Mouse (Mus musculus): ENCODE results near the gene Ifrd1.

Gene Ifrd1

DNA sequence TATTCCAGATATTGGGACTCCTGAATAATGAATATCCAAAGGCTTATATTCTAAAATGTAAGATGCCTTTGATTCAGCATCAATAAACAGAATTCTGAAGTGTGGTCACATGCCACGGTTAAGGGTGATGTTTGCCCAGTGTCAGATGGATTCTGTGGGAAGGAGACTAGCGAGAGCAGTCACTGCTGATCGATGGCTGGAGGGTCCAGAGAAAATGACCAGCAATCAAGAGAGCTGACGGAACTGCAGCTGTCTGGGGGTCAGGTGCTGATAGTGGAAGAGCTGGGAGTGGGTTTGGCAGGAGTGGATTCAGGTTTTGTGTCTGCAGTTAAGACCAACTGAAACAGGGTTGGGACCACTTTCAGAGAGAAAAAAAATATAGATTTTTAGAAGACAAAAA is 5.1 kb downstream of the Ifrd1 start:
- no peak for DNase-seq (ENCODE audit: low spot score in 2 of 2)

DNA sequence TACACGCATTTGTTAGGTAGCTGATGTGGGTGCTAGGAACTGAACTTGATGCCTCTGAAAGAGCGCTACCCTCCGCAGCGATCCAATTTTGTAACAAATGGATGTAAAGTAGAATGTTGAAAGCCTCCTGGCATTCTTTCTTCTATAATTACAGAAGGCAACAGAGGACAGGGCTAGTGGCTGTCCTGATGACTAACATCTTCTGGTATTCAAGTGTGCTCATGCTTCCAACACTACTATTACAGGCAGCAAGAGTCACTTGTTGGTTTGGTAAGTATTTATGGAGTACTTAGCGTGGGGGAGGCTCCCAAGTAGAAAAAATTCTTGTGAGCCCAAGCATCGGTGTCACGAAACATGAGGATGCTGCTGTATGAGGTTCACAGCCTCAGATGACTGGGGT is 9.1 kb downstream of the Ifrd1 start:
- DNase-seq (ENCODE audit: low spot score in 2 of 2), result no peak

DNA sequence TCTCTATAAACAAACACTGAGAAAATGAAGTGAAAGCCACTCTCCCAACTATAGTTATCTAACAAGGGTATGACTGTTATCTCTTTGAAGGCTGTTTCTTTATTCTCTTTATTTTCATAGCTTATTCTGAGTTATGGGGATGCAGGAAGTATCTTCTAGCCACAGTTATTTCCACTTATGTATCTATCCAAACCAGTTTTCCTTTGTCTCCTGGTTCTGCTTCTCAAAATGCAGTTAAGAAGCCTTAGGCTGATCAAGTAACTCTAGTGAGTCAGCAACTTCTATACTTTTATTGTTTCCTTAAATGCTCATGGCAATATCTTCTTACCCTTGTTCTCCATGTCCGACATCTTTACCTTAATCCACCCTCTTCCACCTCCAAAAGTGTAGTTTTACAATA is 16.1 kb downstream of the Ifrd1 start:
- no peak for DNase-seq (ENCODE audit: low spot score in 2 of 2)

DNA sequence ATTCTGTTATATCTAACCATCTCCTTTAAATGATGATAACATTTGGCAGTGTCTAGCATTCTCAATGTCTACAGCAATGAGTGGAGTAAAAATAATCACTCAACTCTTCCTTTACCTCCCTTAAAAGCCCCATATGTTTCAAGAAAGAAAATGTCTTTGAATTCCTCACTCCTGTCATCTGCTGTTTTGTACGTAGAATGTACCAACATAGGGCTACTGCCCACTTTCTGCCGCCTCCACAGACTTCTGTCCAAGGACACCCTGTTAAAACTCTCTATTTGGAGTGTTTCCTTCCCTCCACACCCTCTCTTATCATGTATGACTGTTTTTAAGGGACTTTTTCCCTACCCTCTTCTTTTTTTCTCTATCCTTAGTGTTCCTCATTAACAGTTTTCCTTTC is 16.7 kb downstream of the Ifrd1 start:
- no peak for DNase-seq (ENCODE audit: low spot score in 2 of 2)

DNA sequence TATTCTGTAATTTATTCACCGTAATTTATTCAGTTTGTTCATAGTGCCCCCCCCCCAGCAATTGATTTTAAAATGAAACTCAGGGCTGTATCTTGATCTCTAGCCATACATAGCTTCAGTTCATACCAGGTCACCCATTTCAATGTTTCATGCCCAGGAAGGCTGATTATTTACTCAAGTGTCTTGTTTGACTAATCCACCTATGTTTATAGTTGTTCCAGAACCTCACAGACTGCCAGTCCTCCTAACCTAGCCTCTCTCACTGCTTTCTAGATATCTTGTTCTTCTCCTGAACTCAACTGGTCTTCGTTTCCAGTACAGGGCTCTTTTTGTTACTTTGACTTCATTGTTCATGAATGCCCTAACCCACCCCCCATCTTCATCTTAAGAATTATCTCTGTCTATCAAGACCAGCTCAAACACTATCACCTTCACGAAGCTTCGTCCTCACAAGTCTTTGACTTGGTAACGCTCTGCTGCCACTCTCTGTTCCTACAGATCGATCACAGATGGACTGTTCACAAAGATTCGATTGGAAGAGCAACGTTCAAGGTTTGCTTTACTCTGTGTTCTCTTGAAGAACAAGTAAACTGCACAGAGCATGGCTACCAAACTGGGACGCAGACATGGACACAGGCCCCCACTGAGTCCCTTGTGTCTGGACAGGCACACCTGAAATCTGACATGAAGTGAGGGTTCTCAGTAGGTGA is 24.0 kb downstream of the Ifrd1 start:
- no peak for DNase-seq (ENCODE audit: low spot score in 2 of 2)

DNA sequence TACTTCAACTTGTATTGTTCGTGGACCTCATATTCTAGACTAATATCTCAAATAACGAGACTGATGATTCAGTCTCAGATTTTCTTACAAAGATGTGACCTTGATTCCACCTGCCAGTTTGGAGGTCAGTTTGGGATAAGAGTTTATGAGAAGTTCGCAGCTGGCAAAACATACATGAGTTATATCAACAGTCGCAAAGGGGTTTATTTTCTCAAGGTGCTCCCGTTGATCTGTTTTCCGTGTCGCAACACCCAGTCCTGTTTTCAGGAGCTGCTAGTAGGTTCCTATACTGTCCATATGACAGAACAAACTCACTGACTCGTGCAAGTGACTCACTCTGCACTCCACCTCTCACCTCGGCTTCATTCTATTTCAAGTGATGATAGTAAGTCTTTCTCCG is 24.6 kb downstream of the Ifrd1 start:
- peak in 1 of 2 experiments; percentile 23 for DNase-seq (ENCODE audit: low spot score in 2 of 2)

DNA sequence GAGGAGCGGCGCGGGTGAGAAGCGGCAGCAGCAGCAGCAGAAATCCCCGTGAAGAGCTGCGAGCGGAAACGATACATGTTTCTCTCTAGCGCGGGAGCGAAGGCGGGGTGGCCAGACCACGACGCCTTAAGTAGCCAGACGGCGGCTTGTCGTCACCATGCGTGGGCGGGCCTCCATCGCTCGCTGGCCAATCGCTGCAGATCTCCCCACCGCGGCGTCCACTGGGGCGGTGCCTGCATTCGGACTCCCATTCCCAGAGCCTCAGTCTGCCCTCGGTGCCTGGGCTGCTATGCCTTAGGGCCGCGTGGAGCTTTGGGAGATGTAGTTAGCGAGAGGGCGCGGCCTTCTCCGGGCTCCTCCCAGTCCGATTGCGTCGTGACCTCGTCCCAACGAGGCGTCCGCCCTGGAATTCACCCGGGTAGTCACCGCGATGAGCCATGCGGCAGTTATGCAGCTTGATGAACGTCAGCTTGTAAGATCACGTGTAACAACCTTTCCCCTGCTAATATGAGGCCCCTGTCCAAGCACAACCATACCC is 25.2 kb downstream of the Ifrd1 start:
- peak; percentile 99 for DNase-seq (ENCODE audit: low spot score in 2 of 2)

DNA sequence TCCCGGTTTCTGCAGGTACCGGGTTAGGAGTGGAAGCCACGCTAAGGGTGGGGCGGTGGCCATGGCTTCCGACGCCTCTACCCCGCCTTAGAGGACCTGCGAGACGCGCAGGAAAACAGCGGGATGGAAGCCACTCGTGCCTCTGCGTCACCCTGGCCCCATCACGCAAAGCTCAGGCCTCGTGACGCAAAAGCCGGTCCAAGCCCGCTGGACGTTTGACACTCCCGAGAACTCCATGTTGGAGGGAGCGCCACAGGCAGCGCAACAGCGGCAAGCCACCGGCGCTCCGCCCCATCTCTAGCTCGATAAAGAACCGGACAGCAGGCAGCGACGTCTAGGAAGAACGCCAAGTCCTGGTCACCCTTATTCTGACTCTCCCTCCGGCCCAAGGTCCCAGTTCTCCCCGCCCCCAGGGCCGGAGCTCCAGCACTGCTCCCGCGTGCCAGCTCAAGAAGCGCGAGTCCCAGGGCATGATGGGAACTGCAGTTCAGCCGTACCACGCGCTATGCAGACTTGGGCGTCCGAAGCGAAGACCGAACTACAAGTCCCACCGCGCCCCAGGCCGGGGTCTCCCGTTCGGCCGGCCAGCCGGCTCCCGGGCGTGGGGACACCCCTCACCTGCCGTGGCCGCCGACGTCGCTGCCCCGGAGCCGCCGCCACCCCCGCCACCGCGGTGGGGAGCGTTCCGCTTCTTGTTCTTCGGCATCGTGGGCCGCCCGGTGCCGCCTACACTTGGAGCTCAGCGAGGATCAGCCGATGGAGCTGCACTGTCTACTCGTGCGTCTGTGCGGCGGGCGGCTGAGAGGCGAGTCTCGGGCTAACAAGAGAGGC is 25.8 kb downstream of the Ifrd1 start:
- DNase-seq (ENCODE audit: low spot score in 2 of 2), result peak; percentile 97 to 98

DNA sequence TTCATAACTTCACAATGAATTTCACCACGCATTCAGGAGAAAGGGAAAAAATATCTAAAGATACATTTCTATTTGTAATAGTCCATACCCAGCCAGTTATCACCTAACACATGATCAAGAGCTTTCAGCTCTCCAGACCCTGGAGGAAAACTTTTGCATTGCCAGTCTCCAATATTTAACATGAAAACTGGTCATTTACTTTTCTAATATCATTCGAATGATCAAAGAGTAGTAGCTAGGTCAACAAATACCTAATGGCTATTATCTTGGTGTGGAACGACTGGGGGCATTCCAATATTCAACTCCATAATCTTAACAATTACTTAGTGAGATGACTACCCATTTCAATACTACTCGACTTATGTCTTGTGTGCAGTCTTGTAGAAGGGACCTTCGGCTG is 26.7 kb downstream of the Ifrd1 start:
- DNase-seq (ENCODE audit: low spot score in 2 of 2), result no peak

DNA sequence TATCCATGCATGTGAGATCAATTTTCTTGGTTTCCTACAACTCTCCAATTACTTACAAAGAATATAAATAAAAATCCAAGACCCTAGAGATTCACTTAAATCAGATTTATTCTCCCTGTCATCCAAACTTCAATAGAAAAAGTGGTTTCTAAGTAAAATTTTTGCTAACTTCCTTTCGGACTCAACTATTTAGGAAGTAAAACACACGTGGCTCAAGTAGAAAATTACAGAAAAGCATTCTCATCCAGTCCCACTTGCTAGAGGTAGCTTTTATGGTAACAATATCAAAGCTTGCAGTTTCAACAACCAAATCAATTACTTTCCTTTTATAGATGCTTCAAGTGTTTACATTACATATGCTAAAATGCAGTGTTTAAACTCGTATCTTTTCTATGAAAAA is 27.4 kb downstream of the Ifrd1 start:
- DNase-seq (ENCODE audit: low spot score in 2 of 2), result no peak

DNA sequence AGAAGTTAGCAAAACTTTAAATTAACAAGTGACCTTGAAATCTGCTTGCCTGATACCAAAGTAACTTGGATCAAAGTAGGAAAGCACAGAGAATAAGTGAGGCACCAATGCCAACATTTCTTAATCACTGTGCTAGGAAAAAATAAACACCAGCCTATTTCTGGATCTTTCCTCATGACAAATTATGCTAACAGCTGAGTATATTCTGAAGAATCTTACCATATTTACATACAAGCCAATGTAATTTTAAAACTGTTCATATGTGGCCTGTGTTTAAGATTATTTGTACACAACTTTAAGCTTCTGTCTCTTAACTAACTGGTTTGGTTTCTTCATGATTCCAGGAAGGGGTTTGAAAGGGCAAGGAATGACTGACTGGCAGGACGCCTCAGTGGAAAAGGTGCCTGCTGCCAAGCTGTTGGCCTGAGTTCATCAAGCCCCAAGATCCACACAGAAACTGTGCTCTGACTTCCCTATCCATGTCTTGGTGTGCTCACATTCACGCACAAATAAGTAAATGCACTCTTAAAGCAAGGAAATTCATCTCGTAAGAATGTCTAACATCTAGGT is 28.2 kb downstream of the Ifrd1 start:
- DNase-seq (ENCODE audit: low spot score in 2 of 2), result peak in 1 of 2 experiments; percentile 57

DNA sequence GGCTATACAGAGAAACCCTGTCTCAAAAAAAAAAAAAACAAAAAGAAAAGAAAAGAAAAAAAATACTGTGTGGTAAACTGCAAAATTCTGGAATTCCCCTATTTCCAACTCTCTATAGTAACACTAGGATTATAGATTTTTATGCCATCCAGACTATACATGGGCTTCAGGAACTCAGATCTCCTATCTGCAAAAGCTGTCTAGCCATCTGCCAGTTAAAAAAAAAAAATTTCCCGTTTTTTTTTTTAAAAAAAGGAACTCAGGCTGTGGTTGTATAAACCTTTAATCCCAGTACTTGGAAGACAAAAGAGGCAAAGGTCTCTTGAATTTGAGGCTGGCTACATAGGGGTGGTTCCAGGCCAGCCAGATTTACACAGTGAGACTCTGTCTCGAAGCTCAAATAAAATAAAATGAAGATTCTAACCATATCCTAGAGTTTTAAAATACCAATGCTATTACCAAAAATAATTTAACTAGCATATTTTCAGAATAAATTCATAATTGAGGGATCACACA is 29.8 kb downstream of the Ifrd1 start:
- DNase-seq (ENCODE audit: low spot score in 2 of 2), result no peak

DNA sequence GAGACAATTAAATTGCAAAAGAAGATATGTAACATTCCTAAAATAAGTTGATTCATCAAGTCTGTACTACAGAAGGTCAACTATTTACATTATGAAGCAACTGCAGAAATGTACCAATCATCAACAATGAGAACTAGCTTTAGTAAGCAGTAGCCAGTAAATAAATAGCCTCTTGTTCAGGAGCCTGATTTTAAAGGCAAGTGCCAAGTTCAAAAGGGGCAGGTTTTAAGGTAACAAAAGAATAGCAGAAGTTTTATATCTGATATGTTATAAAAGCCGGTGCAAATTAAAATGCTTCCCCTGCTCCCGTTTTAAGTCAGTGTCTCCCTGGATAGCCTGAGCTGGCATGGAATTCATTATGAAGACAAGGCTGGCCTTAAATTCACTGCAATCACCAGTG is 30.5 kb downstream of the Ifrd1 start:
- no peak for DNase-seq (ENCODE audit: low spot score in 2 of 2)

DNA sequence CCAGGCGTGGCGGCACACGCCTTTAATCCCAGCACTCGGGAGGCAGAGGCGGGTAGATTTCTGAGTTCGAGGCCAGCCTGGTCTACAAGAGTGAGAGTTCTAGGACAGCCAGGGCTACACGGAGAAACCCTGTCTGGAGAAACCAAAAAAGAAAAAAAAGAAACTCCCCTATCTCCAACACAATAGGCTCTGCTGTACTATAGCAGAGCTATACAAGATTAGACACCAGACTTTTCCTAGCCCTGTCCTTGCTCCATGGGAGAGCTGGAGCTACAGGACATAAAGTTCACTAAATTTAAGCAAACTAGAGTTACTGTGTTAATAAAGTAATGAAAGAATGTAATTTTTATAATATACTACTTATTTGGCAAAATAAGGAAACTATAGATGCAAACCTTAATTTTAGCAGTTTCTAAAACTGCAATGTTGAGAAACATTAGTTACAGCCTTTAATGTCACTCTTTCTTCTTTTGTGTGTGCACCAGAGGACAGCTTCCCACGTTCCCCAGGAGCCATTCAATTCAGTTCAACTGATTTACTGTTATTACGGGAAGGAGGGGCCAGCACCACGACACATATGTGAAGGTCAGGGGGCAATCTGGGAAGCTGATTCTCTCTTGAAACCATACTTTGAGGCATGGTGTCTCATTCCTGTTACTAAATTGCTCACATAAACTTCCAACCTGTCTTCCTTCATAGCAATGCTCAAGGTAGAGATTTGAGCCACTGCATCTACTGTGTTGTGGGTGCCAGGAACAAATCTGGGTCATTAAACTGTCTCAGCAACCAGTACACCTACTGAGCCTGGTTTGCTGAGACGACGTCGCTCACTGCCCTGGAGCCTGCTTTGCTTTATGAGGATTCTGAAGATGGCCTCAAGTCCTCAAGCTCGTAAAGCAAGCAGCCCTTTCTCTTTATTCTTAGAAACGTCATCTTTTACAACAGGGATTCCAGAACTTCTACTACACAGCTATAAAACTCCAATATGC is 33.1 kb downstream of the Ifrd1 start:
- DNase-seq (ENCODE audit: low spot score in 2 of 2), result no peak

DNA sequence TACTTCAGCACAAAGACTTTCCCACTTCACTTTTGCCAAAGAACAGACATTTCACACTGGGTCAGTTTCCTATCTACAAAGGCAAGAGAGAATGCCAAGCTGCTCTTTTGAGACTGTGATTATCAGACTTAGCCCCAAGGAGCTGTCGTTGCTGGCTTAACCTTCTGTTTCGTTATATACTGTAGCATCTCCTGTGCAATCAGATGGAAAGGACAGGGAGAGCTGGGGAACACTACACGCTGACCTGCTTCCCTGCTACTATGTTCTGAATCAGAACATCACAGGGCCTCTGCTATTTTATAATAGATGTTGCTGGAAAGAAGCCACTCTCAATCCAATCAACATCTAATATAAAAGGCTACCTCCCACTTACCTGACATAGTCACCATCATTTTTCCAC is 39.3 kb downstream of the Ifrd1 start:
- no peak for DNase-seq (ENCODE audit: low spot score in 2 of 2)

DNA sequence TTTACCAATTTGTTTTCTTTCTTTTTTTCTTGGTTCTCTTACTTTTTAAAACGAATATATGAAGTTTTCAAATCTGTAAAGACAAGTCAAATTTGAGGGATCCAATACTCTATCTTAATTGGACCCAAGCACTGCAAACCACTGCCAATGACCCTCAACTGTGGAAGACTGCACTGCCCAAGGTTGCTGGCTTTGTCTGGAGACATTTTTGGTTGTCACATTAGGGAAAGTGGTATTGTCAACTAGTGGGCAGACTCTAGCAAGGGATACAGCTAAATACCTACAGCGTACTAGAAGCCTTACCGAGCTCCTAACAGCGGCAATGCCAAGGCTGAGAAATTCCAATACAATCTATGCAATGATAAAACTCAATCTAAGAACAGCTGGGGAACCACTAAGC is 40.4 kb downstream of the Ifrd1 start:
- DNase-seq (ENCODE audit: low spot score in 2 of 2), result no peak

DNA sequence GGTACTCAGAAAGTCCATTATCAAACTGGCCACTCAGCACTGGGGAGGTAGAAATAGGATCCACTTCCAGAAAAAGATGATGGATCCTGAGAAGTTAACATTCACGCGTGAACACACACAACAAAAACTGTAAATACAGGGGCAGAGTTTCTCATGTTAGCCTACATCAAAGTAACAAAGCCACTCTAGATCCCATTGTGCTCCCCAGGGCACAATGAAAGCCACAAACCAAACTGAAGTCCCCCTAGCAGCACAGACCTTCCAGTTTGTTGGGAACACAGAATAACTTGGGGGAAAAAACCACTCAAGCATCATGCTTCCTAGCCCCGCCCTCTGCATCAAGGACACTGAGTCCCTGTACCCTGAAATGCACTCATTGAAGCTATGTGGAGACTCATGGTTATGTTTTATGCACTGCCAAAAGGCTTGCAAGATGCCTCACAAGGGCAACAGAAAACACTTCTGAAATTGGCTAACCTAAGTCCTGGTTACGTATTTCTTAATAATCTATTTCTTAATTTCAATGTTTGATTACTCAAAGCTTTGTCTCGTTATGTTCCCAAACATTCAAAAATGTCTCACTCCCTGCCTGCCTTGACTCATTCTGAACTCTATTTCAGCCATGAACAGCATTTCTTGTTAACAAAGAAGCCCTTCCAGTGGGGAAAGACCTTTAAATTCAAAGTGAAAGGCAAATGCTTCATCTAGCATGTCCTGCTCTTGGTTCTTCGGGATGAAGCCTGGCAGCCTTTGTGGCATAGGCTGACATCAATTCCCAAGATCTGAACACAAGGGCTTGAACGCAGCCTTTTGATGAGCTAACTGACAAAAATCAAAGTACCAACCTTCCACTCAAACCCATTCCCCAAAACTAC is 45.9 kb downstream of the Ifrd1 start:
- no peak for DNase-seq (ENCODE audit: low spot score in 2 of 2)

DNA sequence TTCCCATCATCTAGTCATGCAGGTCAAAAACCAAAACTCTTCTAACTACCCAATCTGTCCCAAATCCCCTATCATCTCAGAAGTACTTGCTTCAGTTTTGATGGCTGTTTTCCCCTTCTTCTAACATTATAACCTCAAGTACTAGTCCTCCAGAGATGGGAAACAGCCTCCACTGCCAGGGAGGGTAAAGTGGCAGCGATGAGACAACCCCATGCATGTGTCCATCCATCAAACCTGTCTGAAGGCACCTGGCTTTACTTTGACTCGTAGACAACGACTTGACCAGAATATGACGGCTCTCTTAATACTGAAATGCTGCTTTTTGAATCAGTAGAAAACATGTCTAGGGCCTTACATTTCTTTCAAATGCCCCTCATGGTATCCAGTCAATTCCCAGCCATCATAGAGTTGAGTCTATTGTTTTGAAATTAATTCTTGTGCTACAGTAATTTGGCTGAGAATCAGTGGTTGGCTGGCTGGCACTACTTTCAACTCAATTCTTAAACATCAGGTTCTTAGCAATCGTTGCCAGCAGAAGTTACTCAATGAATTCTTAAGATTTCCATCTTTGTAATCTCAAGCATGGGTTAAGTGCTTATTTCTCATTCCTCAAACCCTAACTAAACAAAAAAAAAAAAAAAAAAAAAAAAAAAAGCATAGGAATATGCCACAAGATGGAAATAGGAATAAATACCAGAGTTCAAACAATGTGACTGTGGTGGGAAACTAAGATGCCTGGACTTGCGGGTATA is 47.6 kb downstream of the Ifrd1 start:
- DNase-seq (ENCODE audit: low spot score in 2 of 2), result no peak

DNA sequence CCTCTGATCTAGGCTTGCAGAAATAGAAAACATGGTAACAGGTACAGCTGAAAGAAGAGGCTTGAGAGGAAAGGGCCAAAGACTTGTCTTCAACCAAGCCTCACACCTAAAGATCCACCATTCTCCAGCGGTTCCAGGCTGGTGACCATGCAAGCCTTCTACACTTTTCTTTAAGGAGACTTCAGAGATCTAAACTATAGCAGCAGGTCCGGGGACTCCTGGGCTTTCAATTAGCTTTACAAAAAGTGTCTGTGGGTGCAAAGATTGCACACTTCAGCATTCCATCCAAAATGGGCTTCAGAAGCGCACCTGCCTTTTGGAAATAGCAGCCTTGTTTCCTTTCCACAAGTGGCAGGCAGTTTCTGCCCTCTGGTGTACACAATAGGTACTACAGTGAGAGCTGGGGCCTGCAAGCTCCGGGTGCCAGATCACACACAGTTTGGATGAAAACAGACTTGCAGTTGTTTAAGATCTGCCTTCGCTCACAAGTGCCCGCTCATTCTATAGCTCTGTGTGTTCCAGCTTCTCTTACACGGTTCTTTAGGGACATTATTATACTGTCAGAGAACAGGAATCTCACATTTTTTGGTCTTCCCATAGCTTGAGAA is 48.4 kb downstream of the Ifrd1 start:
- DNase-seq (ENCODE audit: low spot score in 2 of 2), result peak; percentile 58 to 76
